Mouse (Mus musculus) liver, embryonic 16.5 days (tissue): ENCODE measurements around the gene Exoc2. TPM values are rescaled to one million over a fixed set of nuclear protein-coding genes. Genes with fewer than 3 reads are reported as not detected.
A peak's percentile ranks its signal among the peaks of the same experiment; 100 is the strongest.

Source experiments
- ATAC-seq: fragments of 200-750 bp; cut with Nextera tagmentation; 2 replicates; pipeline ENCODE4 v1.8.0; 2017; ENCODE audit warnings: low read depth, mild to moderate bottlenecking, moderate number of reproducible peaks, moderate library complexity
- H3K27ac ChIP-seq: fragments of 300-500 bp; sonication (generic); 2 replicates; pipeline ENCODE4 v1.5.1; 2014; ENCODE audit warnings: mild to moderate bottlenecking, low read length
- H3K27me3 ChIP-seq: fragments of 300-500 bp; sonication (generic); 2 replicates; pipeline ENCODE4 v1.6.1; 2014; ENCODE audit warnings: low read depth, low read length, mixed read lengths; ENCODE audit not compliant: control insufficient read depth, insufficient read depth
- H3K36me3 ChIP-seq: fragments of 300-500 bp; sonication (generic); 2 replicates; pipeline ENCODE4 v1.6.1; 2014; ENCODE audit warnings: mild to moderate bottlenecking; ENCODE audit not compliant: control insufficient read depth, insufficient read depth
- H3K4me1 ChIP-seq: fragments of 300-500 bp; sonication (generic); 2 replicates; pipeline ENCODE4 v1.6.1; 2014; ENCODE audit warnings: low read depth, low read length, mixed read lengths; ENCODE audit not compliant: control insufficient read depth
- H3K4me2 ChIP-seq: fragments of 300-500 bp; sonication (generic); 2 replicates; pipeline ENCODE4 v1.6.1; 2014; ENCODE audit warnings: low read depth, low read length, mixed read lengths
- H3K4me3 ChIP-seq: fragments of 300-500 bp; sonication (generic); 2 replicates; pipeline ENCODE4 v1.5.1; 2014; ENCODE audit warnings: low read depth, mild to moderate bottlenecking, low read length
- H3K9ac ChIP-seq: fragments of 300-500 bp; sonication (generic); 2 replicates; pipeline ENCODE4 v1.6.1; 2014; ENCODE audit warnings: low read depth, low read length
- H3K9me3 ChIP-seq: fragments of 300-500 bp; sonication (generic); replicated peaks from 2 replicates; pipeline ENCODE4 v1.6.1; 2016; ENCODE audit warnings: low read length; ENCODE audit not compliant: control insufficient read depth
- WGBS: fragments of 180-500 bp; shearing (Covaris S2); extraction: QIAGEN DNeasy Blood & Tissue Kit; methylation state at CpG from one replicate; pipeline ENCODE4 v1.1.7; 2014; ENCODE audit not compliant: insufficient replicate concordance; 5-methylcytosine and 5-hydroxymethylcytosine counted together
- polyA plus RNA-seq: library from polyadenylated mRNA; unstranded; fragments of >200 nt; fragmentation: Nextera tagmentation; extraction: Ambion mirVana; gene quantifications from 2 replicates; pipeline ENCODE4 v1.2.1, GENCODE M21; 2015

Gene Exoc2
- polyA plus RNA-seq, 1 experiment from 2014 or later: 11.7 TPM

- 73% methylated on average over 4 of the region's 4 CpGs for WGBS
- Histone ChIP-seq H3K4me2 (no peak overlapping the region), H3K9ac (no peak overlapping the region), H3K36me3 (no peaks in the 10 kb centered on the region), H3K27me3 (no peaks in the 10 kb centered on the region; the same call in 1 of the 2 replicates), H3K27ac (no peak overlapping the region), H3K9me3 (no peaks in the 10 kb centered on the region), H3K4me3 (no peak overlapping the region), H3K4me1 (no peaks in the 10 kb centered on the region)
- no peak for ATAC-seq
Observed at GRCm38 (mm10) chr13:30978224-30978623, 4.3 kb upstream of the Exoc2 start.

GRCm38 (mm10) chr13:30976536-30977084, 2.7 kb upstream of the Exoc2 start:
- Histone ChIP-seq H3K36me3 (no peaks in the 10 kb centered on the region), H3K4me1 (peaks cover 4% of the 10 kb centered on the region), H3K27me3 (no peaks in the 10 kb centered on the region; the same call in 1 of the 2 replicates), H3K27ac (no peak overlapping the region), H3K4me2 (no peak overlapping the region), H3K9ac (no peak overlapping the region), H3K4me3 (no peak overlapping the region), H3K9me3 (no peaks in the 10 kb centered on the region)
- no peak for ATAC-seq
- 49% methylated on average over 8 of the region's 8 CpGs for WGBS

- Histone ChIP-seq H3K4me1 (peaks cover 4% of the 10 kb centered on the region), H3K27me3 (no peaks in the 10 kb centered on the region; the same call in 1 of the 2 replicates), H3K9ac (peak overlapping the region; percentile 97), H3K9me3 (no peaks in the 10 kb centered on the region), H3K4me3 (peak overlapping the region; percentile 97), H3K4me2 (peak overlapping the region; percentile 66), H3K36me3 (no peaks in the 10 kb centered on the region), H3K27ac (no peak overlapping the region)
- WGBS: 19% methylated on average over 5 of the region's 5 CpGs
- ATAC-seq: no peak
Observed at GRCm38 (mm10) chr13:30974247-30974630, 346 bp upstream of the Exoc2 start.

- Histone ChIP-seq H3K27me3 (no peaks in the 10 kb centered on the region), H3K36me3 (no peaks in the 10 kb centered on the region), H3K4me1 (peaks cover 12% of the 10 kb centered on the region), H3K27ac (no peak overlapping the region), H3K9me3 (no peaks in the 10 kb centered on the region), H3K4me3 (no peak overlapping the region), H3K4me2 (peak overlapping the region; percentile 3; the same call in 1 of the 2 replicates), H3K9ac (no peak overlapping the region)
- no peak for ATAC-seq
- 37% methylated on average over 2 of the region's 2 CpGs for WGBS
Observed at GRCm38 (mm10) chr13:30972102-30972501, 1.8 kb downstream of the Exoc2 start.

GRCm38 (mm10) chr13:30971047-30971446, 2.8 kb downstream of the Exoc2 start:
- Histone ChIP-seq H3K27me3 (no peaks in the 10 kb centered on the region), H3K36me3 (no peaks in the 10 kb centered on the region), H3K4me3 (no peak overlapping the region), H3K9ac (no peak overlapping the region), H3K4me2 (no peak overlapping the region), H3K9me3 (no peaks in the 10 kb centered on the region), H3K4me1 (peaks cover 12% of the 10 kb centered on the region), H3K27ac (no peak overlapping the region)
- WGBS: 32% methylated on average over 3 of the region's 3 CpGs
- no peak for ATAC-seq

GRCm38 (mm10) chr13:30968311-30968710, 5.6 kb downstream of the Exoc2 start:
- H3K9me3 ChIP-seq: no peaks in the 10 kb centered on the region
- peaks cover 12% of the 10 kb centered on the region for H3K4me1 ChIP-seq
- 60% methylated on average over 4 of the region's 4 CpGs for WGBS

GRCm38 (mm10) chr13:30966507-30966911, 7.4 kb downstream of the Exoc2 start:
- Histone ChIP-seq H3K27ac (no peak overlapping the region), H3K4me2 (no peak overlapping the region), H3K9me3 (no peaks in the 10 kb centered on the region), H3K9ac (no peak overlapping the region), H3K36me3 (no peaks in the 10 kb centered on the region), H3K27me3 (no peaks in the 10 kb centered on the region), H3K4me3 (no peak overlapping the region), H3K4me1 (peaks cover 13% of the 10 kb centered on the region)
- ATAC-seq: no peak
- 65% methylated on average over 10 of the region's 10 CpGs for WGBS

More at GRCm38 (mm10) chr13:30968311-30968710, 5.6 kb downstream of the Exoc2 start:
- no peak overlapping the region for H3K4me3 ChIP-seq
- no peak overlapping the region for H3K27ac ChIP-seq
- no peaks in the 10 kb centered on the region for H3K36me3 ChIP-seq
- H3K27me3 ChIP-seq: no peaks in the 10 kb centered on the region
- ATAC-seq: no peak
- H3K4me2 ChIP-seq: no peak overlapping the region
- no peak overlapping the region for H3K9ac ChIP-seq

GRCm38 (mm10) chr13:30961932-30962331, 12.0 kb downstream of the Exoc2 start:
- 53% methylated on average over 2 of the region's 2 CpGs for WGBS
- peak; percentile 79 for ATAC-seq
- Histone ChIP-seq H3K9me3 (no peaks in the 10 kb centered on the region), H3K4me2 (no peak overlapping the region), H3K27ac (peak overlapping the region; percentile 64), H3K36me3 (no peaks in the 10 kb centered on the region), H3K4me1 (peaks cover 24% of the 10 kb centered on the region), H3K27me3 (no peaks in the 10 kb centered on the region), H3K4me3 (no peak overlapping the region), H3K9ac (no peak overlapping the region)

GRCm38 (mm10) chr13:30960714-30961113, 13.2 kb downstream of the Exoc2 start:
- Histone ChIP-seq H3K27ac (peak overlapping the region; percentile 77), H3K4me3 (peak overlapping the region; percentile 26; the same call in 1 of the 2 replicates), H3K36me3 (no peaks in the 10 kb centered on the region), H3K9me3 (no peaks in the 10 kb centered on the region), H3K4me1 (peaks cover 24% of the 10 kb centered on the region), H3K9ac (peak overlapping the region; percentile 51), H3K27me3 (no peaks in the 10 kb centered on the region), H3K4me2 (peak overlapping the region; percentile 65)
- ATAC-seq: peak; percentile 95
- 28% methylated on average over 2 of the region's 2 CpGs for WGBS
